Comparison of ENCODE assay signal across 8 mouse cellular contexts in genomic region chrX:47913543-47913938, GRCm38 (mm10). TPM values are rescaled to one million over a fixed set of nuclear protein-coding genes. Genes with fewer than 3 reads are reported as not detected.
DNase-seq lines count a peak whose midpoint lies in the region; ATAC-seq and TF ChIP-seq lines count a peak whose summit lies in the region.

No protein-coding gene starts in this region.

- peak overlapping the region; percentile 62 for H3K4me2 ChIP-seq in hindbrain, embryonic 14.5 days (replicated peaks)
- peak overlapping the region; percentile 55 for H3K4me2 ChIP-seq in midbrain, embryonic 14.5 days (ENCODE audit: low read length)

- WGBS in hindbrain, embryonic 14.5 days, result 70% methylated on average over 7 of the region's 7 CpGs
- 79% methylated on average over 7 of the region's 7 CpGs for whole genome bisulfite sequencing in midbrain, embryonic 14.5 days

- no peaks in the 10 kb centered on the region; the same call in 1 of the 2 replicates for H3K36me3 ChIP-seq in hindbrain, embryonic 14.5 days (replicated peaks; ENCODE audit: control insufficient read depth, insufficient read depth)
- no peaks in the 10 kb centered on the region for H3K36me3 ChIP-seq in midbrain, embryonic 14.5 days (ENCODE audit: control insufficient read depth, insufficient read depth, low read length)

- no peak overlapping the region for H3K27ac ChIP-seq in layer of hippocampus, adult 2 months
- no peak overlapping the region for H3K27ac ChIP-seq in hindbrain, embryonic 14.5 days
- no peak overlapping the region for H3K27ac ChIP-seq in midbrain, embryonic 14.5 days (replicated peaks; ENCODE audit: low read depth, low read length)

- no peaks in the 10 kb centered on the region for H3K9me3 ChIP-seq in hindbrain, embryonic 14.5 days (ENCODE audit: control insufficient read depth, low read length)
- H3K9me3 ChIP-seq in midbrain, embryonic 14.5 days (ENCODE audit: control insufficient read depth, low read length), result no peaks in the 10 kb centered on the region

- TF ChIP-seq CTCF in layer of hippocampus, adult 2 months (conservative IDR thresholded peaks at IDR 0.05), result no peak

- ATAC-seq in hindbrain, embryonic 14.5 days (ENCODE audit: low FRiP score), result no peak
- ATAC-seq in midbrain, embryonic 14.5 days (ENCODE audit: low FRiP score, low TSS enrichment), result no peak

- no peak overlapping the region for H3K9ac ChIP-seq in hindbrain, embryonic 14.5 days
- H3K9ac ChIP-seq in midbrain, embryonic 14.5 days (replicated peaks; ENCODE audit: low read length), result no peak overlapping the region

- peak overlapping the region; percentile 72; the same call in 1 of the 2 replicates for H3K4me3 ChIP-seq in layer of hippocampus, adult 2 months
- H3K4me3 ChIP-seq in hindbrain, embryonic 14.5 days (replicated peaks; ENCODE audit: low read length), result peak overlapping the region; percentile 63
- peak overlapping the region; percentile 58; the same call in 1 of the 2 replicates for H3K4me3 ChIP-seq in midbrain, embryonic 14.5 days (replicated peaks; ENCODE audit: low read depth, low read length)

- no peaks in the 10 kb centered on the region for H3K27me3 ChIP-seq in hindbrain, embryonic 14.5 days (ENCODE audit: control insufficient read depth, insufficient read depth, low read length)
- no peaks in the 10 kb centered on the region for H3K27me3 ChIP-seq in midbrain, embryonic 14.5 days (ENCODE audit: control insufficient read depth, insufficient read depth, low read length)

- DNase-seq in adrenal gland, adult 2 months, result peak; percentile 26
- no peak for DNase-seq in adrenal gland, postnatal 4 days (ENCODE audit: low spot score in 2 of 2)
- DNase-seq in layer of hippocampus, adult 2 months (ENCODE audit: low spot score in 2 of 2), result no peak
- DNase-seq in layer of hippocampus, adult 18-20 months (ENCODE audit: low spot score in 2 of 2), result no peak
- no peak for DNase-seq in hindbrain, embryonic 14.5 days (ENCODE audit: low spot score)
- DNase-seq in midbrain, embryonic 14.5 days, result no peak
- DNase-seq in spleen, postnatal 36 days (ENCODE audit: low spot score in 2 of 2), result no peak
- no peak for DNase-seq in left cerebral cortex, adult 11 months (ENCODE audit: low spot score)

- H3K4me1 ChIP-seq in hindbrain, embryonic 14.5 days (replicated peaks; ENCODE audit: control insufficient read depth, insufficient read depth, low read length), result no peaks in the 10 kb centered on the region; the same call in 1 of the 2 replicates
- no peaks in the 10 kb centered on the region for H3K4me1 ChIP-seq in midbrain, embryonic 14.5 days (ENCODE audit: control insufficient read depth, insufficient read depth, low read length)

RNA-seq across cellular contexts. Expression of gene Ocrl, which starts 1.4 kb away (rescaled TPM):
- 10 to 100 TPM; 42.7 to 45.6 TPM for total RNA-seq in adrenal gland, adult 2 months (2021)
- 15.2 and 17.0 TPM in 2 replicates for polyA plus RNA-seq in adrenal gland, adult 2 months (2012; rRNA removed)
- total RNA-seq in adrenal gland, postnatal 4 days (2021), result 10 to 100 TPM; 68.0 to 74.1 TPM
- 10 to 100 TPM; 53.5 to 65.1 TPM for total RNA-seq in layer of hippocampus, adult 2 months (2021)
- total RNA-seq in layer of hippocampus, adult 18-20 months (2021), result 10 to 100 TPM; 47.5 to 56.2 TPM
- 35.9 and 36.9 TPM in 2 replicates for polyA plus RNA-seq in hindbrain, embryonic 14.5 days (2014; fragmentation: Nextera tagmentation; extraction: Ambion mirVana)
- 29.4 and 36.8 TPM in 2 replicates for polyA plus RNA-seq in midbrain, embryonic 14.5 days (2014; fragmentation: Nextera tagmentation; extraction: Ambion mirVana)

RNA-seq across cellular contexts. Expression of gene Smarca1, which starts 20.8 kb away (rescaled TPM):
- 10 to 100 TPM; 19.2 to 49.3 TPM for total RNA-seq in adrenal gland, adult 2 months (2021)
- polyA plus RNA-seq in adrenal gland, adult 2 months (2012; rRNA removed), result 4.6 and 5.6 TPM in 2 replicates
- 10 to 100 TPM; 47.4 to 61.0 TPM for total RNA-seq in adrenal gland, postnatal 4 days (2021)
- total RNA-seq in layer of hippocampus, adult 2 months (2021), result 10 to 100 TPM; 35.9 to 39.7 TPM
- total RNA-seq in layer of hippocampus, adult 18-20 months (2021), result 10 to 100 TPM; 36.6 to 36.8 TPM
- polyA plus RNA-seq in hindbrain, embryonic 14.5 days (2014; fragmentation: Nextera tagmentation; extraction: Ambion mirVana), result 37.3 and 40.8 TPM in 2 replicates
- 36.3 and 50.4 TPM in 2 replicates for polyA plus RNA-seq in midbrain, embryonic 14.5 days (2014; fragmentation: Nextera tagmentation; extraction: Ambion mirVana)
